Mouse (Mus musculus): Measurements from ENCODE around the gene Polr2a. TPM values are rescaled to one million over a fixed set of nuclear protein-coding genes. Genes with fewer than 3 reads are reported as not detected.
"Not testable (repeated sequence)": the region's sequence is repeated elsewhere in the genome, so short reads cannot be mapped to it uniquely, and the experiment has no call there.

Polr2a gene
- total RNA-seq, 2 experiments from 2014 or later = 61.2 to 61.3 TPM

DNA sequence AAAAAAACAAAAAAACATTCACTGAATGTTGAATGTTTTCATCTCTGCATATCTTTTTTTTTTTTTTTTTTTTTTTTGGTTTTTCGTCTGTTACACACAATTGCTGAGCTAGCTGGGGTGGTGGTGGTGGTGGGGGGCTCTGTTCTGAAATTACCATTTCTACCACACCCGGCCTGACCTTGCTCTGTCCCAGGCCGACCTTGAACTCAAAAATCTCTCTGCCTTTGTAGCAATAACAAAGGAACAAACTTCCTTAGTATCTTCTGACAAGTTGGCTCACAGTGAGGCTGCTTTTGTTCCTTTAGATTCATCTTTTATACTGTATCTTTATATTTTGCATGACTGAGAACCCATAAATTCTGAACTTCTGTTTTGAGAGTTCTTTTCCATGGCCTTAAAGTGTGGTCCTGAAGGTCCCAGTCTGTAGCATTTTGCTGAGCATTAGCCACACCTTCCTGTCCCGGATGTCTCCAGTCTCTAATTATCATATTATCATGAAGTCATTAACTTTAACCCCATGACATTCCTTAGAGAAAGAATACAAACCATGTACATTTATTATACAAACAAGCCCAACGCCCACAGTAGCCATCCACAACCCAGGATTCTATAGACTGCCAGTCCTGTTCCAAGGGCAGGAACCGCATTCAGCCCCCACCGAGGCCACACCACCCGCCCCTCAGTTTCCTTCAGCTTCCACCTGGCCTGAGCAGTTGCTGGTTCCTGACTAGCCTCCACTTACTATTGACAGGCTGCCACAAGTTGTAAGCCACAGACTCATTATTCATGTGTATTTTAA is 54.4 kb downstream of the Polr2a start:
- DNase-seq = no peak

DNA sequence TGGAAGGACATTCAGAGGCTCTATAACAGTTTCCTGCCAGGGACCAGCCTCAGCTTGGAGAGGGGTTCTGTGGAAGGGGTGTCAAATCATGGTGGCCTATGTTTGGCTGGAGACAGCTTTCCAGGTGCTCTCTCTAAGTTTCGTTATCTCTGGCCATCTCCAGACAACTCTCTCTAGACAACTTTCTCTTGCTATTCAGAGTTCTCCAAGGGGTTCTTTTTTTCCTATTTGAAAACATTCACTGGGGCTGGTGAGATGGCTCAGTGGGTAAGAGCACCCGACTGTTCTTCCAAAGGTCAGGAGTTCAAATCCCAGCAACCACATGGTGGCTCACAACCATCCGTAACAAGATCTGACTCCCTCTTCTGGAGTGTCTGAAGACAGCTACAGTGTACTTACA is 55.1 kb downstream of the Polr2a start:
- not testable (repeated sequence) for DNase-seq

DNA sequence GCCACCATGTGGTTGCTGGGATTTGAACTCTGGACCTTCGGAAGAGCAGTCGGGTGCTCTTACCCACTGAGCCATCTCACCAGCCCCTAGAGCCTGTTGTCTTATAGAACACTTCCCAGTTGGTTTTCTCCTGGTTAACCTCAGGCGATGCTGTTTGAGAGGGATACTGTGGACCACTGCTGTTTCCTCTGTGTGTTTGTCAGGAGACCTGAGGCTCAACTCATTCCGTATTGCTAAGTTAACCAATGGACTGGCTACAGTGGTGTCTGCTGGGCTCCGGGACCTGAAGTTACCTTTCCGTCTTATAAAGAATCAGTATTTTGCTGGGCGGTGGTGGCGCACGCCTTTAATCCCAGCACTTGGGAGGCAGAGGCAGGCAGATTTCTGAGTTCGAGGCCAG is 55.6 kb downstream of the Polr2a start:
- DNase-seq = not testable (repeated sequence)

DNA sequence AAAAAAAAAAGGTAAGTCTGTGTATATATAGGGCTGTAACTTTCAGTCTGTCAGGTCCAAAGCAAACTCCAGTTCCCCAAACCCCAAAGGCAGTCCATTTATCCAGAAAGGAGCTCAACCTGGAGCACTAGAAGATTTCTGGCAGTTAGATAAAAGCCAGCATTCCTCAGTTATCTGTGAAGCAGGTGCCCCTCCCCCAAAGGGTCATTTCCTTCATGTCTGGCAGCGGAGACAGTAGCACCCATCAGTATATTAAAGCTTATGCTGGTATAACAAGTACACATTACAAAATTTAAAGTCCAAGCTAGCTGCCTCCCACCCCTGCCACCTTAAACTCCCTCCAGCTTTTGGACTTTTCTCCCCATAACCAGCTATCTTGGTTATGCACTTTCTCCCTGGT is 58.8 kb downstream of the Polr2a start:
- DNase-seq = no peak

DNA sequence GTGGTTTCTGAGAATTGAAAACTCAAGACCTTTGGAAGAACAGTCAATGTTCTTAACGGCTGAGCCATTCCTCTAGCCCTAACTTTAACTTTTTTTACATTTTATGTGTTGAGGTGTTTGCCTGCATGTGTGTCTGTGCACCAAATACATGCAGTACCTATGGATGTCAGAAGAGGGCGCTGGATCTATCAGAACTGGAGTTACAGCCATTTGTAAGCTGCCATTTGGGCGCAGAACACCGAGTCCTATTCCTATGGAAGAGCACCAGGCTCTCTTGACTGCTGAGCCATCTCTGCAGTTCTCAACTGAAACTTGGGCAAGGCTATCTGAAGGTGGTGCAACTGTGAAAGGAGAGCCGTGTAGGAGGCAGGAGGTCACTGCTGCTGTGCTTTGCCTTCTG is 59.9 kb downstream of the Polr2a start:
- no peak for DNase-seq

DNA sequence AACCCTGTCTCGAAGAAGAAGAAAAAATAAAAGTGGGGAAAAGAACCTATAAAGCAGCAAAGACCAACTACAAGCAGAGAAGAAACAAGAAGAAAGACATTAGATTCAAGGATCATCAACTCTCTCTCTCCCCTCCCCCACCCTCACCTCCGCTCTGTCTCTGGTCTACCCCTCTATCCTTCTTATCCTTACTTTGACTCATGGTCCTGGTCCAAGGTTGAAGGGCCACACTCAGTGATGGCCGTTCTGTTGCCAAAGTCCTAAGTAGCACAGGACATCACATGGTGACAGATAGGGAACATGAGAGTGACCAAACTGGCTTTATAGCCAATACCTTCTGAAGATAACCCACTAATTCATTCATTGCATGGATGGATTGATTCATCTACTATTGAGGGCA is 61.0 kb downstream of the Polr2a start:
- no peak for DNase-seq

DNA sequence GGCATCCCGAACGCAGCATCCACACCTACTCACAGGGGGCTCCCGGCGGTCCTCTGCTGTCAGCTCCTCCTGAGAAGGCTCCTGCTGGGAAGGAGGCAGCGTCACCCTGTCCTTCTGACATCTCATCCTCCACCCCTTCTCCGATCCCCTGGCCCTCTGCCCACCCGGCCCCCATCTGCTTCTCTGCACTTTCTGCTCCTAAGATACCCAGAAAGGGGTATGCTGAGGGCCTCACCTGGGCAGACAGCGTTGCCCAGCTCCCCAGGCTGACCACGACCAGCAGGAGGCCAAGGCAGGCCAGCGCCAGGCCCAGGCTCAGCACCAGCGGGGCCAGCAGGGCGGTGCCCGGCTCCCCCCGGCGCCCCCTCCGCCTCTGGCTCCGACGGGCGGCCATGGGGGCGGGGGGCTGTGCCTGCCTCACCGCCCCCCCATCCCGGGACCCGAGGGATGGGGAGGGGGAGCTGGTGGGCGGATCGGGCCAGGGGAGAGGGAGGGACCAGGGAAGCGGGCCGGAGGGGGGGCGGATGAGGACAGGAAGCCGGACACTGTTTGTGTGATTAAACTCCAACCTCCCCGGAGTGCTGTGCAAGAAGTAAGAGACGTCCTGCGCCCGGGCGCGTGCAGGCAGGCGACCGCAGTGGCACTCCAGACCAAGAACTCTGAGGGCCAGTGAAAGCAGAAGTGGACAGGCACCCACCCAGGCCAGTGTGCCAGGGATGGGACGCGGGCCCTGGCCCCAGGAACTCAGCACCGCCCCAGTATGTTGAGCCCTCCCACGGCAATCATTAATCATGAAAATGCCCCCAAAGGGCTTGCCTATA is 62.9 kb downstream of the Polr2a start, which contains the start of the genes Tnfsf12 and Tnfsfm13:
TSS of gene Tnfsf12 (minus strand) at position 489 of the 821 bp plus-strand sequence.
TSS of gene Tnfsfm13 (minus strand) at position 738 of the 821 bp plus-strand sequence.
- no peak for DNase-seq

DNA sequence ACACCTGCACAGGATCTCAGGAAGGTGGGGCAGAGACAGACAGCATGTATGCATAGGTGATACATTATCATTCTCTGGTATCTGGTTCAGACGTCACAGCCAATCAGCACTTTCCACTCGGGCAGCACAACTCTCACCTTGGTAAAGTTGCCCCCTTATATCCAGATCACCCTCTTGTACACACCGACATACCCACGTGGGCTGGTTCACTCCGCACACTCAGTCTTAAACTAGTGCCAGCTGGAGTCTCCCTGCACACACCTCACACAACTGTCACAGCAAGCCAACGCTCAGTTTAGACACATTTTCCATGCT is 63.4 kb downstream of the Polr2a start:
- no peak for DNase-seq

DNA sequence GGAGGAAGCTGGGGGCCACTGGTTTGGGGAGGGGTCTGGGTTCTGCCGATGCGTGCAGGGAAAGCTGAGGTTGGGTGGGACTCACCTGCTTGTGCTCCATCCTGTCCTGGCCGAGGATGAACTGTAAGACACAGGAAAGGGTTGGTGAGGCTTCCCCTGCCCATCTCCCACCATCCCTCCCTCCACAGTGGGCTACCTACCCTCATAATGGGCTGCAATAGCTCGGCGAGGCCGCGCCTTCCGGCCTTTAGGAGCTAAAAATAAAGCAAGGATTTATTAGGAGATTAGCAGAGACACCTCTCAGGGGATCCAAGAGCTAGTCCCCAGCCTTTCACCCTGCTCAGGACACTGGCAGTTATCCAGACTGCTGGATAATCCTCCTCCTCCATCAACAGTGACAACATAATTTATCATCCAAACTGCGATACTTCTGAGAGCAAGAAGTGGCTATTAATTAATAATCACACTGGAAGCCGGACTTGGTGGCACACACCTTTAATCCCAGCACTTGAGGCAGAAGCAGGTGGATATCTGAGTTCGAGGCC is 64.9 kb downstream of the Polr2a start:
- no peak for DNase-seq

DNA sequence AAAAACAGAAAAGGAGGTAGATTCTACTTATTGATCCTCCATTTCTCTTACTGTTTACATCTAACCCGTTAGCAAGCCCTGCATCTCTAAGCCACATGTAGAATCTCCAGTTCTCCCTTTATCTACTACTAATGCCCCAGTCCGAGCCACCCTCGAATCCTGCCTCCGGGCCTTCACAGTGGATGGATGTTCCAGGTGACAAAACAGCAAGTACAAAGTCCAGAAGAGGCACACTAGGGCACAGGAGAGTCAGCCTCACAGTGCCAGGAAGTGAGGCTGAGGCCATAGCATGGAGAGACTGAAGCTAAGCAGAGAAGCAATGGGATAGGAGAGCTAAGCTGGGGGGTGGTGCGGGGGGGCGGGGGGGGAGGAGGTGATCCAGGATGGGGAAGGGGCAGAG is 65.6 kb downstream of the Polr2a start:
- DNase-seq = no peak

DNA sequence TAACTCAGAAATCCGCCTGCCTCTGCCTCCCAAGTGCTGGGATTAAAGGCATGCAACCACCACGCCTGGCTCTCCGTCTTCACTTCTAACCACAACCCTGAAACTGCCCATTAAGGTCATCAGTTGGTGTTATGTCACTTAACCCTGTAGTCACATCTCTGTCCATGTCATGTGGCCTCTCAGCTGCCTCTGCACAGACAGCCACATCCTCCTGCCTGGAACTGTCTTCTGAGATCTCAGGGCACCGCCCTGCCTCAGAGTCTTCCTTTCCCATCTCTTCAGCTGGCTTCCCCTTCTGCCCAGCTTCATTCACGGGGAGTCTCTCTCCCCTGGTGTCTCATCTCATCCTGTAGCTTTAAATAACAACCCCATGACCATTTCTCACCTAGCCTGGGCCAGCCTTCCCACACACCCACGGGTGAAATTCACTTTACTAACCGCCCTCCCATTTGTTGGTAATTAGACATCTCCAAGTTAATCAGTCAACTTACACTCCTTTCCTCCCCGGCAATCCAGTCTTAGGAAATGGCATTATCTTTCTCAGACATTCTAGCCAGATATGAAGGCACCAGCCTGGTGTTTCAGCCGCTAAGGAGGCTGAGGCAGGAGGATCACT is 66.1 kb downstream of the Polr2a start:
- no peak for DNase-seq

DNA sequence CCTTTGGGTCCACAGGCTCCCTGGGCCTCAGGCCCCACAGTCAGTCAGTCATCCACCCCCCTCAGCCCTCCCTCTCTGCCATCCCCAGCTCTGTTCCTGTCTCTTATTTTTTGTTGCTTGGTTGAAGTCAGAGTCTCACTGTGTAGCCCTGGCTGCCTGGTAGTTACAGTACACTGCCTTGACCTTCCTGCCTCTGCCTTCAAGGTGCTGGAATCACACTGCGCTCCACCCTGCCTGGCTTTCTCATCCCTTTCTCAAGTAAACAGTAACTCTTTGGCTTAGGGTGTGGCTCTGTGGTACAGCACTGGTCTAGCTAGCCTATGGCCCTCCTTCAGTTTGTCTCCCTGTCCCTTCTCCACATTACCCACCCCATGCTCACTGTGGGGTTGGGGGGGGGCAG is 68.5 kb downstream of the Polr2a start:
- DNase-seq = no peak

DNA sequence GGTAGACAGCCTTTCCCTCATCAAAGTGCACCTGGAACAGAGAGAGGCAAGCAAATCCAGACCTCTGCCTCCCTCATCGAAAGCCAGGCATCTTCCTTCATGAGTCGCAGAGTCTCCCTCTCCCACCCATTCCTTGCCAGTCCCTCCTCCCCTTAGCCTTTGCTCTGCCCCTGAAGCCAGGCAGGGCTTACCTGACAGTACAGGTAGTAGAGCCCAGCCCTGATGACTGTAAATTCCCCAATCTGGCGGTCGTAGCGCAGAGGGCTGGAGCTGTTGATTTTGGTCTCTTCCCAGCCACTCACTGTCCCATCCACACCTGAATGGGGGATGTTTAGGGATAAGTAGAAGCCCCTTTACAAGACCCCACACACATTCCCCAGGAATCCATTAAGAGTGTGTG is 71.4 kb downstream of the Polr2a start:
- no peak for DNase-seq

DNA sequence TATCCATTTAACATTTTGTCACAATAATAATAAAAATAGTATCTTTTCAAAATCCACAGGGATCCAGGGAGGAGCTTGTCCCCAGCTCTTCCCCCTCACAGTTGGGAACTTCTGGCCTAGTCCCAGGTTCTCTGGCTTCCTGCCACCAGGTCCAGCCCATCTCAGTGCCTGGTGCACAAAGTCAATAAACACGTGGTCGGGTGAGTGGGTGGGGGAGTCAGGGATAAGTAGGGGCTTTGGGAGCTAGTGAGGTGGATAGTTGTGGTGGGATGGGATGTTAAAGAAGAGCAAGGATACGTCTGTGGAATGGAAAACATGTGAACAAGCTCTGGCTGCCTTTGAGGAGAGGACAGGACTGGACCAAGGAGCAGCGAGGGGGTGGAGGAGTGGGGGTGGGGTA is 72.1 kb downstream of the Polr2a start:
- DNase-seq = peak in 1 of 2 experiments; percentile 56

DNA sequence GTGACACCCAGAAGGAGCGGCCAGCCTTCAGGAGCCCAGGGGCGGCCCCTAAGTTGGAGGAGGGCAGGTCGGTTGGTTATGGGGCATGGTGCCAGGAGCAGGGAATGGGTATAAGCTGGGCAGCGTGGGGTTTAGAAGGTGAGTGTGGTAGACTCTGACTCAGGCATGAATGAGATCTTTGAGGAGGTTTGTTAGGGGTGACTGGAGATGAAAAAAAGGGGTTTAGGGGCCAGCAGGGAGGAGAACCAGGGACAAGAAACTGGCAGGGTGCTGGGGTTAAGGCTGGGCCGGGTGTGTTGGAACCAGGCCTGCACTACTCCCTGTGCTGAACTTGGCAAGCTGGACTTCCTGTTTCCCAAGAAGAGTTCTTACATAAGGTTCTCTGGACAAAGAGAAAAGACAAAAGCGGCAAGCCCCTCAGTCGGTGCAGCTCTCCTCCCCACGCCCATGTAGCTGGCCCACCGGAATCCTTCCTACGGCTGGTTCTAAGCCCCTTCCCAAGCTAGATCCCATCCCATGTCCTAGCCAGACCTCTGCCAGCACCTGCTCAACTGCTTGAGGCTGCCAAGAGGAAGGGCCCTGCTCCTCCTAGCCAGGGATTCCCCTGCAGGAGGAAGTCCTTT is 72.8 kb downstream of the Polr2a start, which contains the start of gene Tnfsf13:
TSS of gene Tnfsf13 (minus strand) at position 259 of the 623 bp plus-strand sequence.
- DNase-seq = peak in 1 of 2 experiments; percentile 50

DNA sequence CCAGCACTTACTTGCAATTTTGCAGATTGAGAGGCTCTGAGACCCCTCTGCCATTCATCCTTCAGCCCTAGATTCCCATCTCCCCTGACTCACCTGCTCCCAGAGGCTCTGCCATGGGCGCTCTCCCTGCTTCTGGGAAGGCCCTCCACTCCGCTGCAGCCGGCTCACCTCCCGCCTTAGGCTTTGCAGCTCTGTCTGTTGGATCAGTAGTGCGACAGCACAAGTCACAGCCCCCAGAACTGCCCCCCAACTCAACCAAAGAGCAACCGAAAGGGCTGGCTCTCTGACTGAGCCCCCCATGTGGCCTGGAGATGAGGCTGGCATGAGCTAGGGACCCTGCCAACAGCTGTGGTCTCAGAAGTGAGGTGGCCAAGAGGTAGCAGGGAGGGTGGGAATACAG is 73.5 kb downstream of the Polr2a start:
- DNase-seq = no peak

DNA sequence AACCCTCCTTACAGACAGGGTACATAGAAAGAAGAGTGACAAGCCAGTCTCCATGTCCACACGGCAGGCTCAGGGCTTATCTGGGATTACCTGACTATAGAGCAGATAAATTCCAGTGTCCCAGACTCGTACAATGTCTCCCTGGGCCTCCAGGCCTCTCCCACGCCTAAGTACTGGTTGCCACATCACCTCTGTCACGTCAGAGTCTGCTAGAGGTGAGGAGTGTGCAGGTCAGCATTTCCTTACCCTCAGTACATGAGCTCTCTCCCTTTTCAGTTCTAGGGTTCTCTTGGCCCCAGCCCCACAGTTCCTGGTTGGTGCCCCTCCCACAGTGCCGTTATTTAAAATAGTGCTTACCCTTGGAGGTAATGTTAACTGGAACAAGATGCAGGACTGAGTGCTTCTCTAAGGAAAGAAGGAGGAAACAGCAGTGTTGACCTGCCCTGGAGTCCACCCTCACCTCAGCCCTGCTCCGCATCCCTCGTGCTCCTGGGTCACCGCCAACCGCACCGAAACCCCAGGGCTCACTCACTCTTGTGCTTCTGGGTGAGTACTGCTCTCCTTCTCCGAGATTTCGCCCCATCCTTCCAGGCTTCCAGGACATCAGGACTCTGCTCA is 74.2 kb downstream of the Polr2a start:
- DNase-seq = no peak

Other genes with a start within 250 kb of the Polr2a start
- gene Dnah2, start 209.5 kb downstream of the Polr2a start, total RNA-seq (2021) = 1 to 10 TPM; 5.4 to 5.9 TPM
- gene Efnb3, start 198.4 kb downstream of the Polr2a start, total RNA-seq (2021) = 100 to 1,000 TPM; 120 to 121 TPM
- gene Wrap53, start 178.4 kb downstream of the Polr2a start, total RNA-seq (2021) = 10 to 100 TPM; 11.8 to 14.3 TPM
- 10 to 100 TPM; 25.4 to 27.4 TPM for gene Trp53, start 178.3 kb downstream of the Polr2a start, total RNA-seq (2021)
- 100 to 1,000 TPM; 400 to 418 TPM for gene Atp1b2, start 152.7 kb downstream of the Polr2a start, total RNA-seq (2021)
- not detected for gene Shbg, start 140.7 kb downstream of the Polr2a start, total RNA-seq (2021)
- 10 to 100 TPM; 11.7 to 13.7 TPM for gene Sat2, start 136.6 kb downstream of the Polr2a start, total RNA-seq (2021)
- 100 to 1,000 TPM; 147 to 153 TPM for gene Fxr2, start 125.6 kb downstream of the Polr2a start, total RNA-seq (2021)
- not detected for gene Sox15, start 103.3 kb downstream of the Polr2a start, total RNA-seq (2021)
- gene Mpdu1, start 96.0 kb downstream of the Polr2a start, total RNA-seq (2021) = 10 to 100 TPM; 55.0 to 58.8 TPM
- gene Cd68, start 92.5 kb downstream of the Polr2a start, total RNA-seq (2021) = 10 to 100 TPM; 11.9 to 13.5 TPM
- gene Eif4a1, start 86.2 kb downstream of the Polr2a start, total RNA-seq (2021) = 100 to 1,000 TPM; 352 to 354 TPM
- gene Senp3, start 76.6 kb downstream of the Polr2a start, total RNA-seq (2021) = 100 to 1,000 TPM; 101 to 122 TPM
- 1 to 10 TPM; 2.1 to 3.1 TPM for gene Tnfsf13, start 72.9 kb downstream of the Polr2a start, total RNA-seq (2021)
- 1 to 10 TPM; 8.2 to 8.8 TPM for gene Tnfsf12, start 62.8 kb downstream of the Polr2a start, total RNA-seq (2021)
- gene Tnfsfm13, start 62.5 kb downstream of the Polr2a start, total RNA-seq (2021) = 1 to 10 TPM in 1 of 2 experiments, under 1 TPM in 1; 0.90 to 1.2 TPM
- gene Slc35g3, start 3.3 kb upstream of the Polr2a start, total RNA-seq (2021) = not detected
- gene Zbtb4, start 7.3 kb upstream of the Polr2a start, total RNA-seq (2021) = 100 to 1,000 TPM; 116 to 126 TPM
- gene Chrnb1, start 37.3 kb upstream of the Polr2a start, total RNA-seq (2021) = 1 to 10 TPM in 1 of 2 experiments, under 1 TPM in 1; 0.72 to 1.3 TPM
- 10 to 100 TPM; 29.2 to 31.6 TPM for gene Fgf11, start 43.2 kb upstream of the Polr2a start, total RNA-seq (2021)
- under 1 TPM in 1 of 2 experiments, not detected in 1; 0.17 TPM for gene Tmem102, start 47.0 kb upstream of the Polr2a start, total RNA-seq (2021)
- gene Gm39566, start 56.7 kb upstream of the Polr2a start, total RNA-seq (2021) = not detected
- not detected for gene Spem2, start 59.8 kb upstream of the Polr2a start, total RNA-seq (2021)
- gene Spem1, start 63.5 kb upstream of the Polr2a start, total RNA-seq (2021) = under 1 TPM; 0.57 to 0.63 TPM
- gene Nlgn2, start 79.1 kb upstream of the Polr2a start, total RNA-seq (2021) = 100 to 1,000 TPM; 192 to 206 TPM
- 100 to 1,000 TPM; 109 to 128 TPM for gene Tmem256, start 79.9 kb upstream of the Polr2a start, total RNA-seq (2021)
- gene Plscr3, start 87.7 kb upstream of the Polr2a start, total RNA-seq (2021) = 10 to 100 TPM; 16.3 to 16.6 TPM
- under 1 TPM in 1 of 2 experiments, not detected in 1; 0.18 TPM for gene Tnk1, start 100.1 kb upstream of the Polr2a start, total RNA-seq (2021)
- gene Tmem95, start 119.4 kb upstream of the Polr2a start, total RNA-seq (2021) = not detected
- gene Kctd11, start 122.8 kb upstream of the Polr2a start, total RNA-seq (2021) = 1 to 10 TPM; 1.1 TPM
- gene Acap1, start 136.9 kb upstream of the Polr2a start, total RNA-seq (2021) = not detected
- gene 2810408A11Rik, start 142.3 kb upstream of the Polr2a start, total RNA-seq (2021) = under 1 TPM; 0.46 to 0.95 TPM
- 100 to 1,000 TPM; 117 to 118 TPM for gene Neurl4, start 142.4 kb upstream of the Polr2a start, total RNA-seq (2021)
- 10 to 100 TPM; 31.9 to 38.2 TPM for gene Gps2, start 155.3 kb upstream of the Polr2a start, total RNA-seq (2021)
- 100 to 1,000 TPM; 416 to 445 TPM for gene Eif5a, start 163.3 kb upstream of the Polr2a start, total RNA-seq (2021)
- 10 to 100 TPM; 10.9 to 11.1 TPM for gene Ybx2, start 177.2 kb upstream of the Polr2a start, total RNA-seq (2021)
- gene Slc2a4, start 189.6 kb upstream of the Polr2a start, total RNA-seq (2021) = 1 to 10 TPM; 1.8 TPM
- gene Cldn7, start 206.1 kb upstream of the Polr2a start, total RNA-seq (2021) = not detected
- 100 to 1,000 TPM; 113 to 116 TPM for gene Ctdnep1, start 222.5 kb upstream of the Polr2a start, total RNA-seq (2021)
- gene Elp5, start 223.9 kb upstream of the Polr2a start, total RNA-seq (2021) = 10 to 100 TPM; 77.5 to 78.4 TPM
- 100 to 1,000 TPM; 232 to 236 TPM for gene Gabarap, start 232.5 kb upstream of the Polr2a start, total RNA-seq (2021)
- gene Phf23, start 237.1 kb upstream of the Polr2a start, total RNA-seq (2021) = 10 to 100 TPM; 45.4 to 47.4 TPM
- 10 to 100 TPM; 36.8 to 41.7 TPM for gene Dvl2, start 242.0 kb upstream of the Polr2a start, total RNA-seq (2021)

Data from layer of hippocampus, postnatal 36 days (tissue).